Mouse (Mus musculus) ovary, postnatal 10 days (tissue): ENCODE results near the gene Akt1s1.

Experiments used
- DNase-seq: peaks from one replicate; pipeline ENCODE4 v3.0.0; 2022; ENCODE audit warnings: low spot score

The Akt1s1 gene

GRCm38 (mm10) chr7:44826771-44827170, 22.0 kb upstream of the Akt1s1 start:
- DNase-seq, result no peak

GRCm38 (mm10) chr7:44828706-44829105, 20.1 kb upstream of the Akt1s1 start:
- no peak for DNase-seq

- DNase-seq, result no peak
Measured at GRCm38 (mm10) chr7:44832763-44833162, 16.0 kb upstream of the Akt1s1 start.

- DNase-seq, result no peak
Measured at GRCm38 (mm10) chr7:44835373-44836015, 13.3 kb upstream of the Akt1s1 start.

GRCm38 (mm10) chr7:44836016-44836404, 12.8 kb upstream of the Akt1s1 start:
- no peak for DNase-seq

GRCm38 (mm10) chr7:44836423-44837053, 12.3 kb upstream of the Akt1s1 start:
- no peak for DNase-seq

- DNase-seq, result no peak
Measured at GRCm38 (mm10) chr7:44838073-44838472, 10.7 kb upstream of the Akt1s1 start.

- no peak for DNase-seq
Measured at GRCm38 (mm10) chr7:44839171-44839490, 9.7 kb upstream of the Akt1s1 start.

- no peak for DNase-seq
Measured at GRCm38 (mm10) chr7:44839491-44840191, 9.2 kb upstream of the Akt1s1 start.

- no peak for DNase-seq
Measured at GRCm38 (mm10) chr7:44840426-44840825, 8.4 kb upstream of the Akt1s1 start.

- no peak for DNase-seq
Measured at GRCm38 (mm10) chr7:44841825-44842463, 6.8 kb upstream of the Akt1s1 start.

GRCm38 (mm10) chr7:44845006-44845405, 3.8 kb upstream of the Akt1s1 start:
- DNase-seq, result no peak

- DNase-seq, result no peak
Measured at GRCm38 (mm10) chr7:44846804-44847203, 2.0 kb upstream of the Akt1s1 start.

GRCm38 (mm10) chr7:44847772-44848171, 1.0 kb upstream of the Akt1s1 start:
- no peak for DNase-seq

GRCm38 (mm10) chr7:44849416-44850111, 773 bp downstream of the Akt1s1 start:
- DNase-seq, result peak; percentile 85

- no peak for DNase-seq
Measured at GRCm38 (mm10) chr7:44850146-44850545, 1.4 kb downstream of the Akt1s1 start.

GRCm38 (mm10) chr7:44850789-44851624, 2.2 kb downstream of the Akt1s1 start:
- no peak for DNase-seq

- no peak for DNase-seq
Measured at GRCm38 (mm10) chr7:44851625-44852234, 2.9 kb downstream of the Akt1s1 start.

GRCm38 (mm10) chr7:44852259-44853027, 3.7 kb downstream of the Akt1s1 start:
- no peak for DNase-seq

GRCm38 (mm10) chr7:44853065-44853464, 4.3 kb downstream of the Akt1s1 start:
- no peak for DNase-seq
